ENCODE assay signal across 9 mouse cellular contexts in the genomic region with DNA sequence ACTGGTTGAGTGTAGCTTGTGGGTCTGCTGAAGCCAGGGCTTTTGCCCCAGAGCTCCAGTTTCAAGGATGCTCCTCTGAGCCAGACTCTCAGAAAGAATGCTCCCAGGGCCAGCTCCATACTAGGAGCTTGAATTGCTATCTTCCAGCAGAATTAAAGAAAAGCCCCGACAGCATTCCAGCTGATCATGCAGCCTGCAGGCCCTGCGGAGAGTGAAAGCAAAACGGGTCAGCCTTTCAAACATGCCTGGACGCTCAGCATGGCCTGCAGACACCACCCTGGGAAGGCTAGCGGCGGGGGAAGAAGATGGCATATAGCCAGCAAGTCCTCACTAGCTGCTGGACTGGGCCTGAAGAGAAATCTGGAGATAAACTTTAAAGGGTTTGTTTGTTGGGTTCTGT. TPM values are rescaled to one million over a fixed set of nuclear protein-coding genes. Genes with fewer than 3 reads are reported as not detected.
DNase-seq lines count a peak whose midpoint lies in the region; ATAC-seq and TF ChIP-seq lines count a peak whose summit lies in the region.
"Had no signal": no experiment of that assay in that cellular context is flagged by ENCODE, and none has a peak within 500 bp of the region (broad histone marks: within the 10 kb centered on the region; RNA-seq: fewer than 3 reads in every experiment).

No protein-coding gene starts in this region.

- no peak for TF ChIP-seq EP300 in lung, postnatal 0 days (IDR thresholded peaks at IDR 0.05)

- no peak overlapping the region for H3K9ac ChIP-seq in heart, embryonic 11.5 days (ENCODE audit: low read depth, low read length)
- peak overlapping the region; percentile 15; the same call in 1 of the 2 replicates for H3K9ac ChIP-seq in heart, embryonic 16.5 days (ENCODE audit: low read length)
- H3K9ac ChIP-seq in lung, postnatal 0 days (replicated peaks; ENCODE audit: low read depth), result no peak overlapping the region
- no peak overlapping the region for H3K9ac ChIP-seq in stomach, embryonic 16.5 days (ENCODE audit: low read length)
- H3K9ac ChIP-seq: liver, embryonic 15.5 days had no signal

- no peaks in the 10 kb centered on the region for H3K9me3 ChIP-seq in heart, embryonic 11.5 days (replicated peaks; ENCODE audit: control insufficient read depth, low read length)
- no peaks in the 10 kb centered on the region for H3K9me3 ChIP-seq in heart, embryonic 16.5 days (replicated peaks; ENCODE audit: control insufficient read depth, low read length)
- no peaks in the 10 kb centered on the region for H3K9me3 ChIP-seq in lung, postnatal 0 days (ENCODE audit: low read length)
- no peaks in the 10 kb centered on the region for H3K9me3 ChIP-seq in stomach, embryonic 16.5 days (replicated peaks; ENCODE audit: control insufficient read depth, low read length)
- H3K9me3 ChIP-seq: liver, embryonic 15.5 days had no signal

- H3K4me1 ChIP-seq in heart, embryonic 11.5 days (ENCODE audit: control insufficient read depth, insufficient read depth, low read length), result peaks cover 28% of the 10 kb centered on the region
- H3K4me1 ChIP-seq in heart, embryonic 16.5 days (ENCODE audit: control insufficient read depth, insufficient read depth, low read length), result peaks cover 28% of the 10 kb centered on the region
- peaks cover 3% of the 10 kb centered on the region; the same call in 1 of the 2 replicates for H3K4me1 ChIP-seq in lung, postnatal 0 days (ENCODE audit: insufficient read depth, low read depth, low read length)
- peaks cover 9% of the 10 kb centered on the region; the same call in 1 of the 2 replicates for H3K4me1 ChIP-seq in stomach, embryonic 16.5 days (ENCODE audit: control insufficient read depth, insufficient read depth, low read length)
- H3K4me1 ChIP-seq: liver, embryonic 15.5 days had no signal

- no peaks in the 10 kb centered on the region for H3K27me3 ChIP-seq in heart, embryonic 11.5 days (ENCODE audit: control insufficient read depth, insufficient read depth, low read length)
- no peaks in the 10 kb centered on the region for H3K27me3 ChIP-seq in heart, embryonic 16.5 days (ENCODE audit: control insufficient read depth, insufficient read depth, low read length)
- no peaks in the 10 kb centered on the region for H3K27me3 ChIP-seq in lung, postnatal 0 days (replicated peaks; ENCODE audit: insufficient read depth, low read length)
- no peaks in the 10 kb centered on the region for H3K27me3 ChIP-seq in stomach, embryonic 16.5 days (ENCODE audit: control insufficient read depth, insufficient read depth, low read length)
- H3K27me3 ChIP-seq: liver, embryonic 15.5 days had no signal

- no peak for TF ChIP-seq CTCF in brain, embryonic 14.5 days (IDR thresholded peaks at IDR 0.05; ENCODE audit: borderline replicate concordance, extremely low read depth, insufficient read depth, insufficient read length)
- no peak for TF ChIP-seq CTCF in lung, postnatal 0 days (IDR thresholded peaks at IDR 0.05)

- no peak overlapping the region for H3K4me3 ChIP-seq in heart, embryonic 11.5 days (ENCODE audit: low read depth, low read length)
- H3K4me3 ChIP-seq in heart, embryonic 16.5 days (ENCODE audit: low read length), result no peak overlapping the region
- no peak overlapping the region for H3K4me3 ChIP-seq in lung, postnatal 0 days (ENCODE audit: low read depth, low read length)
- H3K4me3 ChIP-seq in stomach, embryonic 16.5 days (replicated peaks; ENCODE audit: low read length), result no peak overlapping the region
- H3K4me3 ChIP-seq: liver, embryonic 15.5 days had no signal

- no peak overlapping the region for H3K4me2 ChIP-seq in heart, embryonic 11.5 days
- peak overlapping the region; percentile 37 for H3K4me2 ChIP-seq in heart, embryonic 16.5 days (ENCODE audit: low read depth, low read length)
- H3K4me2 ChIP-seq in lung, postnatal 0 days (replicated peaks; ENCODE audit: low read depth, low read length), result peak overlapping the region; percentile 8; the same call in 1 of the 2 replicates
- H3K4me2 ChIP-seq in stomach, embryonic 16.5 days (ENCODE audit: low read depth, low read length), result no peak overlapping the region
- H3K4me2 ChIP-seq: liver, embryonic 15.5 days had no signal

- peak; percentile 95 for DNase-seq in heart, adult 11 months
- peak; percentile 52 for DNase-seq in brain, embryonic 14.5 days (ENCODE audit: low read depth)
- DNase-seq in lung, postnatal 0 days (ENCODE audit: low spot score), result peak; percentile 47
- no peak for DNase-seq in frontal cortex, adult 2 months (ENCODE audit: extremely low spot score in 1 of 2, low spot score in 1 of 2)
- no peak for DNase-seq in embryo, embryonic 10 days (ENCODE audit: low spot score)

- ATAC-seq in heart, embryonic 11.5 days (replicated peaks; ENCODE audit: insufficient number of reproducible peaks, low FRiP score, low TSS enrichment), result no peak
- ATAC-seq in heart, embryonic 16.5 days (replicated peaks; ENCODE audit: extremely low read depth, insufficient read depth, low FRiP score), result 0 out of 2 replicates have a peak, but pooled peaks have one; percentile 40
- peak; percentile 56 for ATAC-seq in lung, postnatal 0 days
- ATAC-seq in stomach, embryonic 16.5 days (ENCODE audit: insufficient read depth, low FRiP score), result peak; percentile 52; the same call in 1 of the 2 replicates

- H3K27ac ChIP-seq in heart, embryonic 11.5 days (ENCODE audit: low read depth, low read length), result no peak overlapping the region
- peak overlapping the region; percentile 39; the same call in 1 of the 2 replicates for H3K27ac ChIP-seq in heart, embryonic 16.5 days (ENCODE audit: low read length)
- 0 out of 2 replicates have a peak overlapping the region, but pooled peaks have one; percentile 11 for H3K27ac ChIP-seq in lung, postnatal 0 days (ENCODE audit: low read length)
- peak overlapping the region; percentile 50 for H3K27ac ChIP-seq in stomach, embryonic 16.5 days (ENCODE audit: low read length)
- H3K27ac ChIP-seq: liver, embryonic 15.5 days had no signal

- no peak for TF ChIP-seq POLR2A in brain, embryonic 14.5 days (IDR thresholded peaks at IDR 0.05; ENCODE audit: borderline replicate concordance, extremely low read depth, insufficient read depth, insufficient read length, poor library complexity, severe bottlenecking)

- WGBS in heart, embryonic 11.5 days (ENCODE audit: insufficient replicate concordance), result 39% methylated on average over 6 of the region's 6 CpGs
- 18% methylated on average over 6 of the region's 6 CpGs for WGBS in heart, embryonic 16.5 days
- 31% methylated on average over 6 of the region's 6 CpGs for WGBS in lung, postnatal 0 days
- 33% methylated on average over 6 of the region's 6 CpGs for WGBS in stomach, embryonic 16.5 days

- H3K36me3 ChIP-seq in heart, embryonic 11.5 days (ENCODE audit: control insufficient read depth, insufficient read depth, low read length), result no peaks in the 10 kb centered on the region
- no peaks in the 10 kb centered on the region for H3K36me3 ChIP-seq in heart, embryonic 16.5 days (ENCODE audit: control insufficient read depth, insufficient read depth)
- no peaks in the 10 kb centered on the region for H3K36me3 ChIP-seq in lung, postnatal 0 days (ENCODE audit: insufficient read depth, low read length)
- H3K36me3 ChIP-seq in stomach, embryonic 16.5 days (ENCODE audit: control insufficient read depth, insufficient read depth, low read length), result no peaks in the 10 kb centered on the region
- H3K36me3 ChIP-seq: liver, embryonic 15.5 days had no signal

RNA-seq across cellular contexts. Expression of gene Fam49a, which starts 55.0 kb away (rescaled TPM):
- polyA plus RNA-seq in heart, embryonic 11.5 days (2014; fragmentation: Nextera tagmentation; extraction: Ambion mirVana), result 48.9 and 63.7 TPM in 2 replicates
- polyA plus RNA-seq in brain, embryonic 14.5 days (2012; rRNA removed), result 24.6 and 28.4 TPM in 2 replicates
- 22.3 and 22.4 TPM in 2 replicates for polyA plus RNA-seq in heart, embryonic 16.5 days (2015; fragmentation: Nextera tagmentation; extraction: Ambion mirVana)
- polyA plus RNA-seq in lung, postnatal 0 days (2015; fragmentation: Nextera tagmentation; extraction: Ambion mirVana), result 15.3 and 16.7 TPM in 2 replicates
- 12.6 and 13.0 TPM in 2 replicates for polyA plus RNA-seq in stomach, embryonic 16.5 days (2015; fragmentation: Nextera tagmentation; extraction: Ambion mirVana)
- polyA plus RNA-seq in frontal cortex, adult 2 months (2012; rRNA removed), result 65.5 and 77.3 TPM in 2 replicates

Comparison
In these comparisons a context has a peak if more than half of its experiments do, and no peak if none do; other contexts are left out.
1. H3K4me2 ChIP-seq: peak in heart, embryonic 16.5 days (single experiment) and lung, postnatal 0 days (single experiment); none in heart, embryonic 11.5 days (single experiment) and stomach, embryonic 16.5 days (single experiment).
2. DNase-seq: peak in heart, adult 11 months (single experiment), brain, embryonic 14.5 days (single experiment) and lung, postnatal 0 days (single experiment); none in frontal cortex, adult 2 months (0 of 2) and embryo, embryonic 10 days (single experiment).